Mouse (Mus musculus) MEL (cell line): ENCODE measurements at regions not wholly inside any gene's neighbourhood (a gene's known extent, or its start where the extent isn't known, plus 50 kb on each side); places are given as distances from the start of the nearest gene placed in this dataset.

Experiments used
- DNase-seq: peaks from one replicate; pipeline ENCODE4 v3.0.0; 2011; ENCODE audit warnings: low read depth, low spot score
- H3K27ac ChIP-seq: 2 replicates; pipeline ENCODE4 v1.5.1; 2012; ENCODE audit warnings: low read depth, mild to moderate bottlenecking, control low read depth, low read length, moderate library complexity; ENCODE audit not compliant: control insufficient read depth
- H3K27me3 ChIP-seq, 2 experiments: fragments of 150-350 bp in 1 of 2; sonication (generic) in 1 of 2; 2 replicates each; pipeline ENCODE4 v1.6.1; 2012; ENCODE audit warnings: low read length in 2 of 2, mild to moderate bottlenecking in 2 of 2, improper control_type of control experiment in 1 of 2, moderate library complexity in 1 of 2; ENCODE audit not compliant: insufficient read depth in 2 of 2, control insufficient read depth in 1 of 2
- H3K36me3 ChIP-seq, 2 experiments: 2 replicates each; pipeline ENCODE4 v1.6.1; 2012 to 2014; ENCODE audit warnings: low read length in 2 of 2, improper control_type of control experiment in 1 of 2, inconsistent platforms in 1 of 2, mild to moderate bottlenecking in 1 of 2; ENCODE audit not compliant: insufficient read depth in 2 of 2, control insufficient read depth in 1 of 2
- H3K4me1 ChIP-seq, 2 experiments: fragments of 150-350 bp in 1 of 2; sonication (generic) in 1 of 2; 2 replicates each; pipeline ENCODE4 v1.6.1; 2012; ENCODE audit warnings: low read length in 2 of 2, improper control_type of control experiment in 1 of 2, mild to moderate bottlenecking in 1 of 2; ENCODE audit not compliant: insufficient read depth in 2 of 2, control insufficient read depth in 1 of 2
- H3K4me3 ChIP-seq, 2 experiments: fragments of 150-350 bp in 1 of 2; sonication (generic) in 1 of 2; 2 replicates each; pipeline ENCODE4 v1.5.1; 2012; ENCODE audit warnings: low read depth in 2 of 2, low read length in 2 of 2, mild to moderate bottlenecking in 2 of 2, moderate library complexity in 2 of 2, control low read depth in 1 of 2, improper control_type of control experiment in 1 of 2; ENCODE audit not compliant: control insufficient read depth in 1 of 2, insufficient read depth in 1 of 2
- H3K79me2 ChIP-seq: 2 replicates; pipeline ENCODE4 v1.6.1; 2012; ENCODE audit warnings: mild to moderate bottlenecking, low read length, moderate library complexity; ENCODE audit not compliant: control insufficient read depth, poor library complexity, insufficient read depth
- H3K9ac ChIP-seq: 2 replicates; pipeline ENCODE4 v1.6.1; 2012; ENCODE audit warnings: low read depth, mild to moderate bottlenecking, control low read depth, low read length, moderate library complexity; ENCODE audit not compliant: control insufficient read depth, poor library complexity, severe bottlenecking
- H3K9me3 ChIP-seq: fragments of 150-350 bp; sonication (generic); replicated peaks from 2 replicates; pipeline ENCODE4 v1.6.1; 2012; ENCODE audit warnings: mild to moderate bottlenecking, low read length, improper control_type of control experiment, moderate library complexity; ENCODE audit not compliant: insufficient read depth
- CHD1 ChIP-seq: IDR thresholded peaks from 2 replicates; pipeline ENCODE4 v1.6.1; 2012; ENCODE audit warnings: low read depth, mild to moderate bottlenecking, inconsistent platforms, low read length, improper control_type of control experiment
- CHD2 ChIP-seq: IDR thresholded peaks from 2 replicates; pipeline ENCODE4 v1.6.1; 2011; ENCODE audit warnings: low read length, improper control_type of control experiment
- E2F4 ChIP-seq: IDR thresholded peaks from 2 replicates; pipeline ENCODE4 v1.6.1; 2011; ENCODE audit warnings: low read depth, low read length, improper control_type of control experiment, borderline replicate concordance
- EP300 ChIP-seq, 2 experiments: IDR thresholded peaks; 2 replicates each; pipeline ENCODE4 v1.6.1; 2011; ENCODE audit warnings: improper control_type of control experiment in 2 of 2, low read length in 2 of 2, low read depth in 1 of 2, mild to moderate bottlenecking in 1 of 2
- GATA1 ChIP-seq: IDR thresholded peaks from 2 replicates; pipeline ENCODE4 v1.6.1; 2011; ENCODE audit warnings: low read depth, low read length, improper control_type of control experiment
- HCFC1 ChIP-seq: IDR thresholded peaks from 2 replicates; pipeline ENCODE4 v1.6.1; 2012; ENCODE audit warnings: low read depth, mild to moderate bottlenecking, inconsistent platforms, low read length, improper control_type of control experiment, moderate library complexity
- MAX ChIP-seq: IDR thresholded peaks from 2 replicates; pipeline ENCODE4 v1.6.1; 2011; ENCODE audit warnings: low read length, improper control_type of control experiment
- MXI1 ChIP-seq: IDR thresholded peaks from 2 replicates; pipeline ENCODE4 v1.6.1; 2011; ENCODE audit warnings: mild to moderate bottlenecking, low read depth, low read length, improper control_type of control experiment
- MYB ChIP-seq: IDR thresholded peaks from 2 replicates; pipeline ENCODE4 v1.6.1; 2011; ENCODE audit warnings: mild to moderate bottlenecking, low read depth, low read length, improper control_type of control experiment
- MYC ChIP-seq: IDR thresholded peaks from 2 replicates; pipeline ENCODE4 v1.6.1; 2011; ENCODE audit warnings: low read depth, mild to moderate bottlenecking, low read length, improper control_type of control experiment, moderate library complexity
- NELFE ChIP-seq: IDR thresholded peaks from 2 replicates; pipeline ENCODE4 v1.6.1; 2011; ENCODE audit warnings: low read depth, low read length, improper control_type of control experiment
- RAD21 ChIP-seq: IDR thresholded peaks from 2 replicates; pipeline ENCODE4 v1.6.1; 2011; ENCODE audit warnings: mild to moderate bottlenecking, low read depth, low read length, improper control_type of control experiment
- SMC3 ChIP-seq: IDR thresholded peaks from 2 replicates; pipeline ENCODE4 v1.6.1; 2011; ENCODE audit warnings: low read depth, low read length, improper control_type of control experiment
- TBP ChIP-seq: IDR thresholded peaks from 2 replicates; pipeline ENCODE4 v1.8.0; 2011; ENCODE audit warnings: low read depth, low read length, improper control_type of control experiment
- UBTF ChIP-seq: IDR thresholded peaks from 2 replicates; pipeline ENCODE4 v1.6.1; 2012; ENCODE audit warnings: low read depth, mild to moderate bottlenecking, inconsistent platforms, low read length, improper control_type of control experiment, moderate library complexity, borderline replicate concordance; ENCODE audit not compliant: insufficient read depth
- USF2 ChIP-seq, 2 experiments: IDR thresholded peaks; 2 replicates each; pipeline ENCODE4 v1.6.1; 2011 to 2012; ENCODE audit warnings: improper control_type of control experiment in 2 of 2, low read length in 2 of 2, borderline replicate concordance in 1 of 2, inconsistent platforms in 1 of 2, low read depth in 1 of 2, mild to moderate bottlenecking in 1 of 2; ENCODE audit not compliant: insufficient read depth in 1 of 2
- ZC3H11A ChIP-seq: IDR thresholded peaks from 2 replicates; pipeline ENCODE4 v1.6.1; 2012; ENCODE audit warnings: low read depth, mild to moderate bottlenecking, inconsistent platforms, low read length, improper control_type of control experiment
- ZKSCAN1 ChIP-seq: IDR thresholded peaks from 2 replicates; pipeline ENCODE4 v1.6.1; 2012; ENCODE audit warnings: low read depth, mild to moderate bottlenecking, inconsistent platforms, low read length, improper control_type of control experiment, moderate library complexity
- ZNF384 ChIP-seq: IDR thresholded peaks from 2 replicates; pipeline ENCODE4 v1.6.1; 2012; ENCODE audit warnings: low read depth, mild to moderate bottlenecking, inconsistent platforms, low read length, improper control_type of control experiment

- Histone ChIP-seq H3K4me3 (no peak overlapping the region), H3K79me2 (no peaks in the 10 kb centered on the region), H3K27ac (no peak overlapping the region), H3K9ac (no peak overlapping the region), H3K9me3 (no peaks in the 10 kb centered on the region), H3K36me3 (no peaks in the 10 kb centered on the region), H3K27me3 (no peaks in the 10 kb centered on the region), H3K4me1 (no peaks in the 10 kb centered on the region)
- DNase-seq = no peak
- TF ChIP-seq CHD2 = no peak
- no peak for TF ChIP-seq CHD1
- TF ChIP-seq ZC3H11A = no peak
- no peak for TF ChIP-seq EP300 (IDR thresholded peaks at IDR 0.05; ENCODE audit: low read depth in 1 of 2, low read length in 2 of 2)
- no peak for TF ChIP-seq RAD21
- TF ChIP-seq ZKSCAN1 = no peak
- TF ChIP-seq USF2 (IDR thresholded peaks at IDR 0.05; ENCODE audit: borderline replicate concordance in 1 of 2, insufficient read depth in 1 of 2, low read depth in 1 of 2, low read length in 2 of 2) = no peak
- TF ChIP-seq SMC3 = no peak
- no peak for TF ChIP-seq MXI1
- no peak for TF ChIP-seq E2F4
- TF ChIP-seq MYC = no peak
- TF ChIP-seq GATA1 = no peak
Measured at GRCm38 (mm10) chr1:193988970-193989904, 619.1 kb upstream of the Camk1g start.

GRCm38 (mm10) chr1:193980571-193980970, 610.5 kb upstream of the Camk1g start:
- Histone ChIP-seq H3K9me3 (no peaks in the 10 kb centered on the region), H3K9ac (no peak overlapping the region), H3K4me1 (no peaks in the 10 kb centered on the region), H3K27ac (no peak overlapping the region), H3K36me3 (no peaks in the 10 kb centered on the region), H3K4me3 (no peak overlapping the region), H3K27me3 (no peaks in the 10 kb centered on the region), H3K79me2 (no peaks in the 10 kb centered on the region)
- no peak for DNase-seq
- TF ChIP-seq MYB (no peak), HCFC1 (no peak), E2F4 (no peak), TBP (no peak), EP300 (IDR thresholded peaks at IDR 0.05; ENCODE audit: low read depth in 1 of 2, low read length in 2 of 2) (no peak), NELFE (no peak), MAX (no peak), GATA1 (no peak), UBTF (no peak), ZNF384 (no peak)
